Mouse (Mus musculus) adipocyte (in vitro differentiated cells): ENCODE data around the gene Uxs1.

Source experiments
- DNase-seq: peaks from one replicate; pipeline ENCODE4 v3.0.0-alpha.2; 2016; ENCODE audit warnings: low spot score

Uxs1 gene

GRCm38 (mm10) chr1:43827763-43828194 is at the start of gene Uxs1:
Gene Uxs1 (minus strand): TSS chr1:43827800.
- peak; percentile 98 for DNase-seq

GRCm38 (mm10) chr1:43877233-43877632 is 49.6 kb upstream of the Uxs1 start:
- no peak for DNase-seq

GRCm38 (mm10) chr1:43871116-43871515 is 43.5 kb upstream of the Uxs1 start:
- no peak for DNase-seq

- no peak for DNase-seq
Observed at GRCm38 (mm10) chr1:43868510-43868909, 40.9 kb upstream of the Uxs1 start.

GRCm38 (mm10) chr1:43864758-43865157 is 37.2 kb upstream of the Uxs1 start:
- no peak for DNase-seq

GRCm38 (mm10) chr1:43862614-43863013 is 35.0 kb upstream of the Uxs1 start:
- DNase-seq: peak; percentile 67

GRCm38 (mm10) chr1:43858988-43859387 is 31.4 kb upstream of the Uxs1 start:
- no peak for DNase-seq

GRCm38 (mm10) chr1:43857656-43858055 is 30.1 kb upstream of the Uxs1 start:
- no peak for DNase-seq

GRCm38 (mm10) chr1:43855591-43855990 is 28.0 kb upstream of the Uxs1 start:
- peak; percentile 55 for DNase-seq

- DNase-seq: no peak
Observed at GRCm38 (mm10) chr1:43843398-43843797, 15.8 kb upstream of the Uxs1 start.

GRCm38 (mm10) chr1:43837236-43837635 is 9.6 kb upstream of the Uxs1 start:
- no peak for DNase-seq

- peak; percentile 26 for DNase-seq
Observed at GRCm38 (mm10) chr1:43830096-43830495, 2.5 kb upstream of the Uxs1 start.

GRCm38 (mm10) chr1:43827002-43827762 is 418 bp downstream of the Uxs1 start:
- no peak for DNase-seq

GRCm38 (mm10) chr1:43826628-43827001 is 985 bp downstream of the Uxs1 start:
- DNase-seq: peak; percentile 26

GRCm38 (mm10) chr1:43823406-43823805 is 4.2 kb downstream of the Uxs1 start:
- peak; percentile 56 for DNase-seq

- no peak for DNase-seq
Observed at GRCm38 (mm10) chr1:43822586-43822985, 5.0 kb downstream of the Uxs1 start.

- peak; percentile 24 for DNase-seq
Observed at GRCm38 (mm10) chr1:43821804-43822203, 5.8 kb downstream of the Uxs1 start.

- no peak for DNase-seq
Observed at GRCm38 (mm10) chr1:43820571-43820970, 7.0 kb downstream of the Uxs1 start.

- peak; percentile 44 for DNase-seq
Observed at GRCm38 (mm10) chr1:43819091-43819490, 8.5 kb downstream of the Uxs1 start.

GRCm38 (mm10) chr1:43818356-43818755 is 9.2 kb downstream of the Uxs1 start:
- no peak for DNase-seq

GRCm38 (mm10) chr1:43811764-43812163 is 15.8 kb downstream of the Uxs1 start:
- no peak for DNase-seq

GRCm38 (mm10) chr1:43811055-43811454 is 16.5 kb downstream of the Uxs1 start:
- DNase-seq: no peak

- no peak for DNase-seq
Observed at GRCm38 (mm10) chr1:43809351-43809750, 18.2 kb downstream of the Uxs1 start.

- DNase-seq: no peak
Observed at GRCm38 (mm10) chr1:43803906-43804474, 23.6 kb downstream of the Uxs1 start.
